Mouse (Mus musculus) myocyte (in vitro differentiated cells): Measurements from ENCODE around the gene Stn1.

Source experiments
- CEBPB ChIP-seq: IDR thresholded peaks from 2 replicates; pipeline ENCODE4 v1.6.1; 2011; ENCODE audit warnings: mild to moderate bottlenecking, moderate library complexity; ENCODE audit not compliant: poor library complexity, insufficient read depth, severe bottlenecking
- E2F4 ChIP-seq: IDR thresholded peaks from one replicate; pipeline ENCODE4 v1.6.1; 2011; ENCODE audit warnings: mild to moderate bottlenecking, control low read depth, moderate library complexity; ENCODE audit not compliant: insufficient read depth
- MAX ChIP-seq: IDR thresholded peaks from one replicate; pipeline ENCODE4 v1.6.1; 2011; ENCODE audit warnings: low read depth, mild to moderate bottlenecking, control low read depth
- MYOD1 ChIP-seq, 3 experiments: IDR thresholded peaks; one replicate each; pipeline ENCODE4 v1.6.1; 2011; ENCODE audit warnings: control low read depth in 2 of 3, low read depth in 2 of 3, mild to moderate bottlenecking in 2 of 3, moderate library complexity in 1 of 3; ENCODE audit not compliant: insufficient read length in 2 of 3, control insufficient read depth in 1 of 3
- MYOG ChIP-seq, 3 experiments: IDR thresholded peaks; one replicate each; pipeline ENCODE4 v1.6.1; 2011; ENCODE audit warnings: control low read depth in 2 of 3, low read depth in 2 of 3, mild to moderate bottlenecking in 2 of 3; ENCODE audit not compliant: insufficient read length in 2 of 3, control insufficient read depth in 1 of 3, insufficient read depth in 1 of 3
- POLR2A ChIP-seq: IDR thresholded peaks from one replicate; pipeline ENCODE4 v1.6.1; 2011; ENCODE audit warnings: low read depth, mild to moderate bottlenecking, control low read depth, moderate library complexity; ENCODE audit not compliant: insufficient read length
- POLR2AphosphoS2 ChIP-seq: IDR thresholded peaks from one replicate; pipeline ENCODE4 v1.6.1; 2011; ENCODE audit warnings: low read depth, control low read depth; ENCODE audit not compliant: insufficient read length
- REST ChIP-seq: IDR thresholded peaks from one replicate; pipeline ENCODE4 v1.6.1; 2011; ENCODE audit warnings: mild to moderate bottlenecking, control low read depth, moderate library complexity; ENCODE audit not compliant: insufficient read depth, insufficient read length
- SRF ChIP-seq: IDR thresholded peaks from one replicate; pipeline ENCODE4 v1.6.1; 2011; ENCODE audit warnings: low read depth; ENCODE audit not compliant: control insufficient read depth, insufficient read length
- TCF12 ChIP-seq: IDR thresholded peaks from one replicate; pipeline ENCODE4 v1.6.1; 2011; ENCODE audit warnings: mild to moderate bottlenecking, control low read depth; ENCODE audit not compliant: poor library complexity, insufficient read depth, severe bottlenecking
- TCF3 ChIP-seq: IDR thresholded peaks from one replicate; pipeline ENCODE4 v1.6.1; 2011; ENCODE audit warnings: low read depth, control low read depth; ENCODE audit not compliant: insufficient read length
- USF1 ChIP-seq: IDR thresholded peaks from one replicate; pipeline ENCODE4 v1.6.1; 2011; ENCODE audit warnings: low read depth, mild to moderate bottlenecking, control low read depth, moderate library complexity

- TF ChIP-seq MAX (no peak), POLR2A (no peak), CEBPB (no peak), TCF12 (no peak), REST (no peak), SRF (no peak), E2F4 (no peak), POLR2AphosphoS2 (no peak), USF1 (no peak), MYOD1 (IDR thresholded peaks at IDR 0.05; ENCODE audit: control insufficient read depth in 1 of 3, insufficient read length in 2 of 3, low read depth in 2 of 3) (no peak), MYOG (IDR thresholded peaks at IDR 0.05; ENCODE audit: control insufficient read depth in 1 of 3, insufficient read depth in 1 of 3, insufficient read length in 2 of 3, low read depth in 2 of 3) (no peak), TCF3 (no peak)
These were observed 82.1 kb downstream of the Stn1 start for GRCm38 (mm10) chr19:47455001-47455755.
